Mouse (Mus musculus) kidney, embryonic 14.5 days (tissue): ENCODE measurements around the gene Shisa5. TPM values are rescaled to one million over a fixed set of nuclear protein-coding genes. Genes with fewer than 3 reads are reported as not detected.

Source experiments
- ATAC-seq: fragments of 200-750 bp; cut with Nextera tagmentation; 2 replicates; pipeline ENCODE4 v1.8.0; 2017; ENCODE audit warnings: moderate number of reproducible peaks, mild to moderate bottlenecking, moderate TSS enrichment, moderate library complexity; ENCODE audit not compliant: low FRiP score, low TSS enrichment
- H3K27ac ChIP-seq: fragments of 300-500 bp; sonication (generic); 2 replicates; pipeline ENCODE4 v1.5.1; 2014; ENCODE audit warnings: low read depth, mild to moderate bottlenecking, low read length, moderate library complexity, mixed read lengths
- H3K27me3 ChIP-seq: fragments of 300-500 bp; sonication (generic); 2 replicates; pipeline ENCODE4 v1.6.1; 2014; ENCODE audit warnings: mild to moderate bottlenecking, low read length; ENCODE audit not compliant: control insufficient read depth, insufficient read depth
- H3K36me3 ChIP-seq: fragments of 300-500 bp; sonication (generic); 2 replicates; pipeline ENCODE4 v1.6.1; 2014; ENCODE audit warnings: low read length, mixed read lengths; ENCODE audit not compliant: control insufficient read depth, insufficient read depth
- H3K4me1 ChIP-seq: fragments of 300-500 bp; sonication (generic); 2 replicates; pipeline ENCODE4 v1.6.1; 2014; ENCODE audit warnings: low read length, mixed read lengths; ENCODE audit not compliant: control insufficient read depth, insufficient read depth
- H3K4me2 ChIP-seq: fragments of 300-500 bp; sonication (generic); replicated peaks from 2 replicates; pipeline ENCODE4 v1.6.1; 2014; ENCODE audit warnings: low read depth, mild to moderate bottlenecking, low read length
- H3K4me3 ChIP-seq: fragments of 300-500 bp; sonication (generic); 2 replicates; pipeline ENCODE4 v1.5.1; 2014; ENCODE audit warnings: mild to moderate bottlenecking, low read length
- H3K9ac ChIP-seq: fragments of 300-500 bp; sonication (generic); 2 replicates; pipeline ENCODE4 v1.6.1; 2014; ENCODE audit warnings: low read depth, mild to moderate bottlenecking, low read length, moderate library complexity
- H3K9me3 ChIP-seq: fragments of 300-500 bp; sonication (generic); 2 replicates; pipeline ENCODE4 v1.6.1; 2016; ENCODE audit warnings: low read length; ENCODE audit not compliant: control insufficient read depth
- WGBS: fragments of 180-500 bp; shearing (Covaris S2); extraction: QIAGEN DNeasy Blood & Tissue Kit; methylation state at CpG from one replicate; pipeline ENCODE4 v1.1.7; 2014; 5-methylcytosine and 5-hydroxymethylcytosine counted together
- polyA plus RNA-seq: library from polyadenylated mRNA; unstranded; fragments of >200 nt; fragmentation: Nextera tagmentation; extraction: Ambion mirVana; gene quantifications from 2 replicates; pipeline ENCODE4 v1.2.1, GENCODE M21; 2014

The Shisa5 gene
- polyA plus RNA-seq, 1 experiment from 2014 or later, result 65.7 TPM

- H3K4me3 ChIP-seq, result no peak overlapping the region
- peaks cover 25% of the 10 kb centered on the region for H3K4me1 ChIP-seq
- H3K4me2 ChIP-seq, result no peak overlapping the region
- WGBS, result 26% methylated on average over 6 of the region's 6 CpGs
- ATAC-seq, result peak; percentile 79
- H3K27ac ChIP-seq, result peak overlapping the region; percentile 69
- peaks cover 92% of the 10 kb centered on the region for H3K36me3 ChIP-seq
- H3K27me3 ChIP-seq, result no peaks in the 10 kb centered on the region
- H3K9me3 ChIP-seq, result no peaks in the 10 kb centered on the region
- no peak overlapping the region for H3K9ac ChIP-seq
Observed at GRCm38 (mm10) chr9:109107341-109107740, 69.0 kb downstream of the Shisa5 start.

Other genes starting within 250 kb of the Shisa5 start
- gene Nckipsd, start 230.2 kb upstream of the Shisa5 start, polyA plus RNA-seq, result 9.0 and 21.7 TPM in 2 replicates
- gene Celsr3, start 212.2 kb upstream of the Shisa5 start, polyA plus RNA-seq, result 0.04 and 0.17 TPM in 2 replicates
- 8.6 and 14.5 TPM in 2 replicates for gene Slc26a6, start 185.3 kb upstream of the Shisa5 start, polyA plus RNA-seq
- not detected in 2 replicates for gene Tmem89, start 123.9 kb upstream of the Shisa5 start, polyA plus RNA-seq
- gene Uqcrc1, start 101.9 kb upstream of the Shisa5 start, polyA plus RNA-seq, result 482 and 520 TPM in 2 replicates
- gene Col7a1, start 85.0 kb upstream of the Shisa5 start, polyA plus RNA-seq, result 3.5 and 5.4 TPM in 2 replicates
- 0.24 TPM in 1 of 2 replicates, not detected in the other for gene Ucn2, start 52.6 kb upstream of the Shisa5 start, polyA plus RNA-seq
- gene Pfkfb4, start 46.8 kb upstream of the Shisa5 start, polyA plus RNA-seq, result 6.4 and 10.1 TPM in 2 replicates
- 12.6 and 13.3 TPM in 2 replicates for gene Trex1, start 21.2 kb downstream of the Shisa5 start, polyA plus RNA-seq
- gene Atrip, start 35.6 kb downstream of the Shisa5 start, polyA plus RNA-seq, result 20.5 and 30.7 TPM in 2 replicates
- gene Ccdc51, start 43.9 kb downstream of the Shisa5 start, polyA plus RNA-seq, result 13.5 and 14.7 TPM in 2 replicates
- 687 and 868 TPM in 2 replicates for gene Tma7, start 44.0 kb downstream of the Shisa5 start, polyA plus RNA-seq
- 10.5 and 17.0 TPM in 2 replicates for gene Plxnb1, start 56.8 kb downstream of the Shisa5 start, polyA plus RNA-seq
- not detected in 2 replicates for gene Fbxw21, start 123.5 kb downstream of the Shisa5 start, polyA plus RNA-seq
- not detected in 2 replicates for gene Fbxw13, start 157.4 kb downstream of the Shisa5 start, polyA plus RNA-seq
- gene Fbxw20, start 196.2 kb downstream of the Shisa5 start, polyA plus RNA-seq, result not detected in 2 replicates
- gene Fbxw14, start 249.1 kb downstream of the Shisa5 start, polyA plus RNA-seq, result not detected in 2 replicates